Mouse (Mus musculus): ENCODE measurements around the gene Rps11. TPM values are rescaled to one million over a fixed set of nuclear protein-coding genes. Genes with fewer than 3 reads are reported as not detected.
"Not testable (repeated sequence)": the region's sequence is repeated elsewhere in the genome, so short reads cannot be mapped to it uniquely, and the experiment has no call there.

The Rps11 gene
- total RNA-seq, 1 experiment from 2014 or later, result 1,211 TPM

DNA sequence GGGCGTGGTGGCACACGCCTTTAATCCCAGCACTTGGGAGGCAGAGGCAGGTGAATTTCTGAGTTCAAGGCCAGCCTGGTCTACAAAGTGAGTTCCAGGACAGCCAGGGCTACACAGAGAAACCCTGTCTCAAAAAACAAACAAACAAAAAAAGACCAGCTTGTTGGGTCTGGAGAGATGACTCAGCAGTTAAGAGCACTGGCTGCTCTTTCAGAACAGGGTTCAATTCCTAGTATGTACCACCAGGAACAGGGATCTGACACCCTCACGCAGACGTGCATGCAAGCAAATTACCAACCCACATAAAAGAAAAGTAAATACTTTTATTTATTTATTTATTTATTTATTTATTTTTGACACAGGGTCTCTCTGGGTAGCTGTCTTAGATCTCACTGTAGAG is 14.2 kb downstream of the Rps11 start:
- DNase-seq, result not testable (repeated sequence)

DNA sequence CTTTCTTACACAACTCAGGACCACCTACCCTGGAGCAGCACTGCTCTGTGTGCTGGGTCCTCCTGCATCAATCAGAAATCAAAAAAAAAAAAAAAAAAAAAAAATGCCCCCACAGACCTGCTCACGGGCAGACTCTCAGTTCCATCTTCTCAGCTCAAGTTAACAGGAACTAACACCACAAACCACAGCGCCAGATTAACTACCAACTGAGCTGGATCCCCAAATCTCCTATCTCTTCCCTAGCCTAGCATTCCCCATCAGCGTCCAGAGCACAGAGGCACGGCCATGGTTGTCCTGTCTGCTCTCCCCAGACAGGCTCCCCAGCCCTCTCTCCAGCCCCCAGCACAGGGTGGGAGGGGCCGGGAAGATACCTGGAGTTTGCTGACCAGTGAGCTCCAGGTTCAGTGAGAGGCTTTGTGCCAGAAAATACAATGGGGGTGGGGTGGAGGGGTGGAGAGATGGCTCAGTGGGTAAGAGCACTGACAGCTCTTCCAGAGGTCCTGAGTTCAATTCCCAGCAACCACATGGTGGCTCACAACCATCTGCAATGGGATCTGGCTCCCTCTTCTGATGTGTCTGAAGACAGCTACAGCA is 17.1 kb downstream of the Rps11 start:
- DNase-seq, result no peak

DNA sequence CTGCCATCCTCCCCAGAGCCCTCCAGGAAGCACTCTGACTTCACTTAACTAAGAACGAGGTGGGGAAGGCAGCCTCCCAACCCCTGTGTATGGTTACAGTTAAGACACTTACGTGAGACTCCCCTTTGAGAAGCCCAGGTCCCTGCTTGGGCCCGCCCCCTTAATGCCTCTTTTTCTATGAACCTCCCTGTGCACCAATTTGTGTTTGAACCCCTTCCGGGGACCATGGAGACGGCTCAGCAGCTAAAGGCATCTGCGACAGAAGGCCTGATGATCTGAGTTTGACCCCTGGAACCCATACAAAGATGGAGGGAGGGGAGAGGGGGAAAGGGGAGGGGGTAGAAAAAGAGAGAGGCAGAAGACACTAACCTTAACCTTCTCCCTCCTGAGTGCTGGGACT is 17.8 kb downstream of the Rps11 start:
- DNase-seq, result no peak

DNA sequence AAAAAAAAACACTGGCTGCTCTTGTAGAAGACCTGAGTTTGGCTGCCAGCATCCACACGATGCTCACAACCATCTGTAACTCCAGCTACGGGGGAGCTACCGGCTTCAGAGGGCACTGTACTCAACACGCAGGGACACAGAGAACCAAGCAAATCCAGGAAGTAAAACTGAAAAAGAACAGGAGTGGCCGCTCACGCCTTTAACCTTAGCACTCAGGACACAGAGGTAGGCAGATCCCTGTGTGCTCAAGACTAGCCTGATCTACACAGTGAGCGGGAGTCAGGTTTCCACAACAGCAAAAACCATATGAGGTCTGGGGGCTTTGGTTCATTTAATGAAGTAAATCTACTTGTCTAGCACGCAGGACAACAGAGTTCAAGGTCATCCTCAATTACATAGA is 18.7 kb downstream of the Rps11 start:
- no peak for DNase-seq

DNA sequence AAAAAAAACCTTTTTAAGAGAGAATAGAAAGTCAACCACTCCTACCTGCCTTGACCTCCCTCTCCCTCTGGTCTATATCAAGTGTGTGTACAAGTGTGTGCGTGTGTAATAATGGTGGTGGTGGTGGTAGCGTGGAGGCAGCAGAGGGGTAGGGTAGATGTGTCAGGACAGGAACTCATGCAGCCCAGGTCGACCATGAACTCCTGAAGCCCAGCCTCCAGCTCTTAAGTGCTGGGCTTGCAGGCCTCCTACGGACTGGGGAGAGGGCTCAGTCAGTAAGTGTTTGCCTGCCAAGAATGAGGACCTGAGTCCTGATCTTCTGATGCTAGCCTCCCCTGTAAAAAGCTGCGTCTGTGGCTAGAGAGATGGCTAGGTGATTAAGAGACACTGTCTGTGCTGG is 19.3 kb downstream of the Rps11 start:
- DNase-seq, result no peak

DNA sequence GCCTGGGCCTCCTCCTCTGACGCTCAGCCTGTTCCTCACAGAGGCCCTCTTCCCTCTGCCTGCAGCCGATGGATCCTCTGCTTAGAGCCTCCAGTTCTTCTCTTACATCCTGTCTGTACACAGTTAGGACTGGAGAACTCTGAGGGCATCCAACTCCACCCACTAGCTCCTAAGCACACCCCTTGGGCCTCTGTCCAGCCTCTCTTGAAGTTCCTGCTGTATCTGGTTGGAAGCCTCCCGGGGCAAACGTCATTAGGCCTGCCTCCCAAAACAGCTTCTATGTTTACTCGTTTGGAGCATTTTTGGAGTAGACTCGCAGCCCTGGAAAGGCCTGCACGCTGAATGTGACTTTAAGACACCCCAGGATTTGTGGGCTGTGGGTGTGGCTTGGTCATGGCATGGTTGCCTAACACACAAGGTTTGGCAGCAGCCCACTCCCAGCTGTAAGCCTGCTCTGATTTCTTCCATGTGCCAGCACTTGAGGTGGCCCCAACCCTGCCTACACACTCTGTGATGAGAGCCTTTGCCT is 20.5 kb downstream of the Rps11 start, which contains the start of gene Fcgrt:
TSS of gene Fcgrt (minus strand) at position 200 of the 529 bp plus-strand sequence.
- DNase-seq, result peak; percentile 85

DNA sequence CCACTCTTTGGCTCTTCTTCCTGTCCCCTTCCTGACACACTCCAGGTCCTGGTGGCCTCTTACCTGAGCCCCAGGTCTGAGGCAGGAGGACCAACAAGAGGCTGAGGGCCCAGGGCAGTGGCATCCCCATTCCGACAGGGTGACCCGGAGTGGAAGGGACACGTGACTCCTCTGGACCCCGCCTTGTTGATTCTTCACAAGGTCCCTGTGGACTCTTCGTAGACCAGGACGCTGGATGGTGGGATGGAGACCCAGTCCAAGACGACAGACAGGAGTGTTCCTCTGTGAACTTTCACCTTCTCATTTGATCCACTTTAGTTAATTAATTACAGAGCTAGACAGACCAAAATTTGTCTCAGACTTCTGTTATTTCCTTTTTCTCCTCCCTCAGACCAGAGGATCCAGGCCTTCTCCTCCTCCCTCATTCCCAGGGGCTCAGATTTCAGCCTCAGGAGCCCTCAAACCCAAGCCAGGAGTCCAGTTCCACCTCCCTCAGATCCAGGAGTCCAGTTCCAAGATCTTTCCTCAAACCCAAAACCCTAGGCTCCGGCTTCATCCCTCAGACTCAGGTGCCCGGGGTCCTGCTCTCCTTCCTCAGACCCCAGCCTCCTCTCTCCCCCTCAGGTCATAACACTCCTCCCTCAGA is 21.2 kb downstream of the Rps11 start:
- no peak for DNase-seq

DNA sequence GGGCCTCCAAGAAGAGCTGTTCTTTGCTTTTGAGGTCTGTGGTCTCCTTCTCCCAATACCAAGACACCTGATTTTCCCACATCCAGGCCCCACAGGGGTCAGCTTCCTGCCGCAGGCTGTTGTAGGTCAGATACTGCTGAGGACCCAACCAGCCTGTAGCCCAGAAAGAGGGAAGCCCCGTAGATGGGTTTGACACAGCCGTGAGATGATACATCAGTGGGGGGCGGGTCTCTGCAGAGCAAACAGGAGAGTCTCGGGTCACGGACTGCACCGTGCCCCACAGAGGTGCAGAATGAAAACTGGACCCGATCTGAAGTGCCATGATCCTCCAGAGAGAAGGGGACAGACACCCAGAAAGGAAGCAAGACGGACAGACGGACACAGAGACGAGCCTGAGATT is 21.8 kb downstream of the Rps11 start:
- DNase-seq, result no peak

DNA sequence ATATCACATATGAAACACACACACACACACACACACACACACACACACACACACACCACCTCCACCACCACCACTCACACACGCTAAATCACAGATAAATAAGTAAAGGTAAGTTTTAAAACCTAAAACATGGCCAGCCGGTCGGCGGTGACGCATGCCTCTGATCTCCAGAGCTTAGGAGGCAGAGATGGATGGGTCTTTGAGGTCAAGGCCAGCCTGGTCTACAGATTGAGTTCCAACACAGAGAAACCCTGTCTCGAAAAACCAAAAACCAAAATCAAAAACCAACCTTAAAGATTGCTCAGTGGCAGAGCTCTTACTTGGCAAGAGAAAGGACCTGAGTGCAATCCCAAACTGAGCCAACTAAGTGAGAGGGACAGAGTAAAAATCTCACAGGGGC is 24.2 kb downstream of the Rps11 start:
- DNase-seq, result peak; percentile 49

DNA sequence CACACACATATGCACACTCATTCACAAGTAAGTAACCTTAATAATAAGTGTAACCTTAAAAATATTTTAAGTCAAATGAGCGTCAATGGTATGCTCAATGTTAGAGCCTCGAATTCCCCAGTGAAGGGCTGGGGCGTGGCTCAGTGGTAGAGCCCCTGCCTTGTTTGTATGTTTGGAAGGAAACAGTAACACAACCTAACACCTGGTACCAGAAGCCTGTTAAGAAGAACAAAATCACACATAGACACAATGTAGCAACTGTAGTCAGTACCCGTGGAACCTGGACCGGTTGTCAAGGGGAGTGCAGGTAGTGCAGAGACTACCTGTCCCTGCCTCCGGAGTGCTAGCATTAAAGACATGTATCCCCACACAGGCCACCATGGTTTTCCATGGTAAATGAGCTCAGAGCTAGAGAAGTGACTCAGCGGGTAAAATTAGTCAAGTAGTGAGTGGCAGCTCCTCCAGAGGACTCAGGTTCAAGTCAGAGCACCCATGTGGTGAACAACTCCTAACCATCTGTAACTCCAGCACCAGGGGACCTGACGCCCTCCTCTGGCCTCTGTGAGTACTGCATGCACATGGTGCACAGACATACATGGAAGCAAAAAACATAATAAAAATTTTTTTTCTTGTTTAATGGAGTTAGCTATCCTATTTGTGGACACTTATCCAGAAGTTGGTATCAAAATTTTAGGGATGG is 25.5 kb downstream of the Rps11 start:
- no peak for DNase-seq

DNA sequence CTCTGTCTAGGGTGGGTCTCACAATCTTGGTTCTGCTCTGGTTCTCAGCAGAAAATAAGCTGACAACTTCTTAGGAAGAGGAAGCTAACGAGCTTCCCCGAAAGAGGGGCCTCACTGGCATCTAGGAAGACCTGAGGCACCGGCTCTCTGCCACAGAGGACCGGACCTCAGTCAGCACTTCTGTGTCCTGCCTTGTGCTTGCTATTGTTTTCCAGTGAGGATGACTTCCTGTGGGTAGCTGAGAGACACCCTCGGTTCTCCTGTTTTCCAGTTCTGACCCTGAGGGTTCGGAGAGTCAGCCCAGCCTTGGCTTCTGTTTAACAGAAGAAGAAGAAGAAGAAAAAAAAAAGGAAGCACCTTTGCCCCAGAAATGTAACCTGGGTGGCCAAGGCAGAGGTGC is 26.8 kb downstream of the Rps11 start:
- DNase-seq, result no peak

DNA sequence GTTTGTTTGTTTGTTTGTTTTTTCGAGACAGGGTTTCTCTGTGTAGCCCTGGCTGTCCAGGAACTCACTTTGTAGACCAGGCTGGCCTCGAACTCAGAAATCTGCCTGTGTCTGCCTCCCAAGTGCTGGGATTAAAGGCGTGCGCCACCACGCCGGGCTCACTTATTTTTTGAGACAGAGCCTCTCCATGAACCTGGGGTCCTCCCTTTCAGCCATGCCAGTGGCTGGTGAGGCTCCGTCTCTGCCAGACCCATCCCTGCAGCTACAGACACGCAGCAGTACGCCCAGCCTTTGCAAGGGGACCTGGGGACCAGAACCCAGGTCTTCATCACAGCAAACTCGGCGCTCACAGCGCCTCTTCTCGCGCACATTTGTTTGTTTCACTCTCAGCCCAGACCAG is 28.3 kb downstream of the Rps11 start:
- DNase-seq, result not testable (repeated sequence)

DNA sequence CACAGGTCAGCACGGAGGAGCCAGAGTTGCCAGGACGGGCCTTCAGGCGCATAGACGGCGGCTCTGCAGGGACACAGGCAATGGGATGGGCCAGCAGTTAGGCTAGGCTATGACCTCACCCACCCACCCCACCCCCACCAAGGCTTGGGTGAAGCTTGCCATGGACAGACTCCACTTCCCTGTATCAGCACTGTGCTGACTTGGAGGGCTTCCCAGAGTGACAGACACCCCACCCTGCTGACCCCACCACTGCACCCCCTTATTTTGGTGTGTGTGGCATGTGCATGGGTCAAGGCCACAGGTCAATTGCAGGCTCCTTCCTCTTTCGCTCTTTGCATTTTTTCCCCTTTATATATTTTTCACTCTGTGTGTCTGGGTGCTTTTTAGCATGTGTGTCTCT is 28.9 kb downstream of the Rps11 start:
- DNase-seq, result no peak

DNA sequence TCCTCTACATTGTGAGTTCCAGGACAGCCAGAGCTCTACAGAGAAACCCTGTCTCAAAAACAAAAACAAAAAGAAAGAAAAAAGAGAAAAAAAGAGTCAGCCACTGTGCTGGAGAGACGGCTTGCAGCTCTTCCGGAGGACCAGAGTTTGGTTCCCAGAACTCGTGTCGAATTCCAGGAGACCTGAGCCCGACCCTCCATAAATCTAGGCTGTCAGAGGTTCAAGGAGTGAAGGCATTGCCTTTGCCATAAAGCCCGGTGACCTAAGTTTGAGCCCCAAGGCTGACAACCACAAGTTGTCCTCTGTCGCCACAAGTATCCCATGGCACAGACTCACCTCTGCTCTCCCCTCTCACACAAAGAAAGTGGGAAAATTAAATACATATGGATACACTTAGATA is 30.1 kb downstream of the Rps11 start:
- DNase-seq, result no peak

DNA sequence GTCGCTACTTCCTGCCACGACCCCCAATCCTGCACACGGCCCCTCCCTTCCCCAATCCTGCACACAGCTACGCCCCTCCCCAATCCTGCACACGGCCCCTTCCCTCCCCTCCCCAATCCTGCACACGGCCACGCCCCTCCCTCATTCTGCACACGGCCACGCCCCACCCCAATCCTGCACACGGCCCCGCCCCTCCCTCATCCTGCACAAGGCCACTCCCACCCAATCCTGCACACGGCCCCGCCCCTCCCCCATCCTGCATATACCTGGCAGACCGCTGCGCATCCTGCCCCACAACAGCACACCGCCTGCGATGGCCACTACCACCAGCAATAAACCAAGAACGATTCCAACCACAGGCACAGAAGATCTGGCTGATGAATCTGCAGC is 30.7 kb downstream of the Rps11 start:
- DNase-seq, result no peak

DNA sequence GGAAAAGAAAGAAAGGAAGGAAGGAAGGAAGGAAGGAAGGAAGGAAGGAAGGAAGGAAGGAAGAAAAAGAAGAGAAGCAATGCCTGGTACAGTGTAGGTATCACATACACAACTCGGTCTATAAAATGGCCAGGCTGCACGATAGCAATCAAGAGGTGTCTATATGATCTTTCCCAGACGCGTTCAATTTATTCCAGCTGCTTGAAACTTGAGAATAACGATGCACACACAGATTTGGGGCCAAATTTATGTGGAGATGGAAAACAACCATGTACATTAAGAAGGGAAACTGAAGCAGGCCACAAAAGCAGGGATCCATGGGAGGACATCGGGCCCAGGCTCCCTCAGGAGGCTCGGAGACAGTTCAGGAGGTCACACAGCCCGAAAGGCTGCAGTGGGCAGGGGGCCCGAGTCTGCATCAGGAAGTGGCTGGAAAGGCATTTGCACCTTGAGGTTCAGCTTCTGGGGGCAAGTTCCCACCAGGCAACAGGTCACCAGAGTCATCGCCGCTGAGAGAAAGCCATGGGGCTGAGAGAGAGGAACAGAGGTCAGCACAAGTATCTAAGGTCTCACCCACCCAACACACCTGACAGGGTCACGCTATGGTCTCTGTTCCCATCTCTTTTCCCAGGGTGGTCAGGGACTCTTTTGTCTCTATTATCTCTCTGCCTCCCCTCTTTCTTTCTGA is 31.3 kb downstream of the Rps11 start:
- DNase-seq, result no peak

DNA sequence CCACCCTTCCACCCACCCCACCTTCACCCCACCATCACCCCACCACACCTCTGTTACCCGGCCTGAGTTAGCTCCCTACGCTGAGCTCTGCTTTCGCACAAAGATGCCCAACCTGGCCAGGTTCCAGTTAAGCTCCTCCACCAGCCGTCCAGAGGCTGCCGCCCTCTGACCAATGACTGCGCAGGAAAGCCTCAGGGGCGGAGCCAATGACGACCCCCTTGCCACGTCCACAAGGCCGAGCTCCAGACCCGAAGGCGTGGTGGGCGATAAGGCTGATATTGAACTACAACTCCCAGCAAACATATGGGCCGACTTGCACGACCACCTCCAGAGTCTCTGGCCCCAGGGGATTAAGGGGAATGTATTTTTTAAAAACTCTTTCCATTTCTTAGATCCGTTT is 32.2 kb downstream of the Rps11 start, which contains the start of gene Rcn3:
TSS of gene Rcn3 (minus strand) at position 174 of the 400 bp plus-strand sequence.
- peak; percentile 76 for DNase-seq

DNA sequence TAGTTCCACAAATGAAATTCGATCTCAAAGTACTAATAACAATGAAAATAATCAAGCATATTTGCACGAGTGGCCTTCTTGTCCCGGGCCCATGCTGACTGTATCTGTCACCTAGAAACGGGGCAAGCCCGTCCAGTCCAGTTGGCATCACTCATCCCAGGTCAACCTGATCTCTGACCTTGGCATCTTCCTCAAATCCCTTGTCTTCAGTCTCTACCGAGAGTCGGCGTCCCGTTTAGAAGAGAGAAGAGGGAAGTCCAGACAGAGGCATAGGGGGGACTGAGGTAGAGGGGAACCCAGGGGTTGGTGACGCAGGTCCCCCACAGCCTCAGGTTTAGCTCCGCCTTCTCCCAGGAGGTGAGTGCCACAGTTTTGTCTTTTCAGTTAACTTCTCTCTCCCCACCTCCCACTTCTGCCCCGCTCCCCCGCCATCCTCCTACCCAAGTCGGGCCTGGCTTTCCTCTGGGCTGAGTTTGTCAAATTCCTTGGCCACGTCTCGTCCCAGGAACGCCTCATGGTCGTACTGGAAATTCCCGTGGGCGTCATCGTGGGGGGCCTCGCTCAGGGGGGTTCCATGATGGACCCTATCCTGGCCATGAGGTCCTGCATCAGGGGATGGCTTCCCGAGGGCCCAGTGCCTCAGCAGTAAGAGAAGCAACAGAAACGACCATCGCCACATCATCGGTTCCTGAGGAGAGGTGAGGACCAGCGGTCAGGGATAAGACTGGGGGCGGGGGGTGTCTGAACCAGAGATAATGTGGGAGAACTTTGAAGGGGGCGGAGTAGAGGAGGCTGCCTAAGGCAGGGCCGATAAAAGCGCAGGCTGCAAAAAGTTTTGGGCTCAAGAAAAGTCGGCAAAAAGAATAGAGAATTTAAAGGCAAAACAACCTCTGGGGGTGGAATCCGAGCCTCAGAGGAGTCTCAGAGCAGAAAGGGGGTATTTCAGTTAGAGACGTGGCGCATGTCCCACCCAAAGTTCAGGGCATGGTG is 32.9 kb downstream of the Rps11 start:
- DNase-seq, result no peak

DNA sequence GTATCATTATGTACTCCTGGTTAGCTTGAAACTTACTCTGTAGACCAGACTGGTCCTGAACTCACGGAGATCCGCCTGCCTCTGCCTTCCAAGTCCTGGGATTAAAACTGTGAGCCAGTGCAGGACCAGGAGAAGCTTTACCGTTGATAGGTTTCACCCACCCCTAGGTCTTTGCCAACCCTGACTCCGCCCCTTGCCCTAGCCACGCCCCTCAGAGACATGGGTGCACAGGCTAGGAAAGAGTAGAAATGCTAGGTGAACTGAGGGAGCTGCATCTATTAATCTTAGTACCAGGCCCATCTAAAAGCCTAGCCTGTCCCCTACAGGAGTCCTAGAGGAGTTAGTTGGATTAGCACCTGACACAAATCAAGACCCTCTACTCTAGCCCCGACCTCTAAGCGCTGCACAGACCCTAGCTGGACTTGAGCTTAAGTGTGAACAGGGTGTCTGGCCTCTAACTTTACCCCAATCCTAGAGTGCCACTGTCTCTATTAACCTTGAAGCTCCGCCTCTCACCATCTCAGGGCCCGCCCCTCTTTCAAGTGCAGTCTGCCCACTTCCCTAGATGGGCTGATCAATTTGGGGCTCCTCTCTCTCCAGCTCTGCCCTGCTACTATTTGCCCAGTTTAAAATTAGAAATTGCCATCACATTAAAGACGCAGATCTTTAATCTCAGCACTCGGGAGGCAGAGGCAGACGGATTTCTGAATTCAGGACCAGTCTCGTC is 33.8 kb downstream of the Rps11 start:
- no peak for DNase-seq

DNA sequence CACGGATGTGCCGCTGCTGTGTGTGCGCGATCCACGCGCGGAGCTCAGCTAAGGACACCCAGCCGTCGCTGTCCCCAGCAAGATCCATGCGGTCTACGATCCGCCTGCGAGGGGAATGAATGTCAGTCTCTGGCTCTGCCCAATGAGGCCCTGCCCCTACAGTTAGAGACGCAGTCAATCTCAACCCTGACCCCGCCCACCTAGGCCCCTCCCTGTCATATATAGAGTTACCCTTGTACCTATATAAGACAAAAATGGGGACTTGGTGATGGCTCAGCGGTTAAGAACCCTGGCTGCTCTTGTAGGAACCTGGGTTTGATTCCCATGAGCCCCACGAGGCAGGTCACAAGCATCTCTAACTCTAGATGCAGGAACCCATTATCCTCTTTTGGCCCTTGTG is 35.6 kb downstream of the Rps11 start:
- DNase-seq, result no peak

DNA sequence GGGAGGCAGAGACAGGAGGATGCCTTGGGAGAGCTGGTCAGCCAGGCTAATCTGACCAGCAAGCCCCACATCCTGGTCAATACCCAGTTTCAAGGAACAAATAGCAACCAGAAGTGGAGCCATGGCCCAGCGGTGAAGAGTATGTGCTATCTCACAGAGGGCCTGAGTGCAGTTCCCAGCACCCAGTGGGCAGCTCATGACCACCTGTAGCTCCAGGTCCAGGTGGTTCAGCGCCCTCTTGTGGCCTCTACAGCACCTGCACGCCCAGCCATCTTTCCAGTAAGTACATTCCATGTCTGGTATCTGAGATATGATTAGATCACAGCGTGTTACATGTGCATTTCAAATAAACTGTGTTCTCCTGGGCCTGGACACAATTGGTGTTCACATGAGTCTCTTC is 38.2 kb downstream of the Rps11 start:
- no peak for DNase-seq

Measured in adrenal gland, postnatal 25 days (tissue).